Mouse (Mus musculus) kidney, adult 8-10 months (tissue): ENCODE data around the gene Tpcn2.

Experiments used
- DNase-seq, 2 experiments: peaks; one replicate each; pipeline ENCODE4 v3.0.0; 2022

Gene Tpcn2

GRCm38 (mm10) chr7:145283487-145284187, at the start of gene Tpcn2:
TSS of gene Tpcn2 (minus strand) at chr7:145284011.
- DNase-seq, result peak; percentile 94 to 95

- peak; percentile 9 to 19 for DNase-seq
Observed at GRCm38 (mm10) chr7:145332376-145333041, 48.7 kb upstream of the Tpcn2 start.

GRCm38 (mm10) chr7:145330641-145331040, 46.8 kb upstream of the Tpcn2 start:
- no peak for DNase-seq

- no peak for DNase-seq
Observed at GRCm38 (mm10) chr7:145329982-145330381, 46.2 kb upstream of the Tpcn2 start.

- no peak for DNase-seq
Observed at GRCm38 (mm10) chr7:145325697-145326096, 41.9 kb upstream of the Tpcn2 start.

GRCm38 (mm10) chr7:145323607-145324006, 39.8 kb upstream of the Tpcn2 start:
- no peak for DNase-seq

- no peak for DNase-seq
Observed at GRCm38 (mm10) chr7:145319481-145319880, 35.7 kb upstream of the Tpcn2 start.

- no peak for DNase-seq
Observed at GRCm38 (mm10) chr7:145317522-145317921, 33.7 kb upstream of the Tpcn2 start.

GRCm38 (mm10) chr7:145314785-145315411, 31.1 kb upstream of the Tpcn2 start, which contains the start of gene Mrgprd:
TSS of gene Mrgprd (plus strand) at chr7:145314835.
- no peak for DNase-seq

GRCm38 (mm10) chr7:145312137-145312536, 28.3 kb upstream of the Tpcn2 start:
- DNase-seq, result no peak

GRCm38 (mm10) chr7:145310526-145310925, 26.7 kb upstream of the Tpcn2 start:
- DNase-seq, result no peak

- no peak for DNase-seq
Observed at GRCm38 (mm10) chr7:145309877-145310276, 26.1 kb upstream of the Tpcn2 start.

- no peak for DNase-seq
Observed at GRCm38 (mm10) chr7:145308866-145309265, 25.1 kb upstream of the Tpcn2 start.

GRCm38 (mm10) chr7:145308061-145308675, 24.4 kb upstream of the Tpcn2 start:
- DNase-seq, result no peak

- no peak for DNase-seq
Observed at GRCm38 (mm10) chr7:145307636-145308035, 23.8 kb upstream of the Tpcn2 start.

GRCm38 (mm10) chr7:145304153-145304552, 20.3 kb upstream of the Tpcn2 start:
- DNase-seq, result no peak

- peak; percentile 29 to 30 for DNase-seq
Observed at GRCm38 (mm10) chr7:145302488-145303285, 18.9 kb upstream of the Tpcn2 start.

- no peak for DNase-seq
Observed at GRCm38 (mm10) chr7:145301341-145302005, 17.7 kb upstream of the Tpcn2 start.

- no peak for DNase-seq
Observed at GRCm38 (mm10) chr7:145301008-145301340, 17.2 kb upstream of the Tpcn2 start.

- no peak for DNase-seq
Observed at GRCm38 (mm10) chr7:145300321-145301007, 16.7 kb upstream of the Tpcn2 start, which contains the start of gene Mrgprf. TSS of gene Mrgprf (plus strand) at chr7:145300828.

- DNase-seq, result peak in 1 of 2 experiments; percentile 13
Observed at GRCm38 (mm10) chr7:145299562-145300320, 15.9 kb upstream of the Tpcn2 start.
